9 mouse cellular contexts compared by ENCODE assay signal in the genomic region with DNA sequence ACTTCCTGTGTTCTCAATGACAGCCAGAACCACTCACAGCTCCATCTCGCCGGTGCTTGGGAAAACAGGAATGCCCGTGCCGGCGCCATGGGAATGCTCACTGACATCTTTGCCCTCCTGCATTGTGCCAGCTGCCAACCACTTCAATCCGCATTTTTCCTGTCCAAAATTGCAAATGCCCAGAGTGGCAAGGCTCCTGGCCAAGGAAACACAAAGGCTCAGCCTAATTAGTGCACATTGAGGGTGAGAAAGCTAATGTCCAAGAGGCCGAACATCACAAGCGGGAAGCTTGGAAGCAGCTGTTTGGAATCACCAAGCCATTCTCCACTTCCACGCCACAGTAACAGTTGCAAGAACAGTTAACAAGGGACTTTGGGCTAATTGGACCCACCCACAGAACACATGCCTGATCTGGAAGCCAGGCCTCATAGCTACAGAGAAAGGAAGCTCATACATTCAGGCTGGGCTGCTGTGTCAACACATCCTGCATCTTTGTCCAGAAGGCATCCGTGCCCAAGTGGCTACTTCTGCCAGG.
DNase-seq lines count a peak whose midpoint lies in the region; ATAC-seq and TF ChIP-seq lines count a peak whose summit lies in the region.
"Had no signal": no experiment of that assay in that cellular context is flagged by ENCODE, and none has a peak within 500 bp of the region (broad histone marks: within the 10 kb centered on the region; RNA-seq: fewer than 3 reads in every experiment).

No protein-coding gene starts in this region.

- intact Hi-C loops in left cerebral cortex, postnatal 36 days (cut with DNase I), result no loop called here

- no peak for ATAC-seq in forebrain, embryonic 12.5 days (ENCODE audit: low FRiP score)

- no peak for TF ChIP-seq CTCF in cerebellum, adult 2 months (IDR thresholded peaks at IDR 0.05; ENCODE audit: borderline replicate concordance, insufficient read depth, low read depth, low read length)

- peaks cover 32% of the 10 kb centered on the region for H3K4me1 ChIP-seq in cerebellum, adult 2 months (ENCODE audit: control insufficient read depth, insufficient read depth, low read length)
- H3K4me1 ChIP-seq in forebrain, embryonic 12.5 days, result peaks cover 33% of the 10 kb centered on the region

- no peak overlapping the region for H3K27ac ChIP-seq in cerebellum, adult 2 months (ENCODE audit: insufficient read depth, low read length)
- H3K27ac ChIP-seq in forebrain, embryonic 12.5 days, result 0 out of 2 replicates have a peak overlapping the region, but pooled peaks have one; percentile 19
- H3K27ac ChIP-seq: heart, embryonic 15.5 days had no signal

- WGBS in cerebellum, adult 2 months, result 61% methylated on average over 10 of the region's 10 CpGs
- 52% methylated on average over 10 of the region's 10 CpGs for WGBS in forebrain, embryonic 12.5 days

- no peaks in the 10 kb centered on the region for H3K9me3 ChIP-seq in forebrain, embryonic 12.5 days
- H3K9me3 ChIP-seq: heart, embryonic 15.5 days had no signal

- H3K9ac ChIP-seq in forebrain, embryonic 12.5 days, result no peak overlapping the region; the same call in 1 of the 2 replicates
- H3K9ac ChIP-seq: heart, embryonic 15.5 days had no signal

- TF ChIP-seq POLR2A in cerebellum, adult 2 months (IDR thresholded peaks at IDR 0.05; ENCODE audit: borderline replicate concordance, insufficient read depth, low read length), result no peak

- H3K36me3 ChIP-seq in forebrain, embryonic 12.5 days (replicated peaks), result no peaks in the 10 kb centered on the region
- H3K36me3 ChIP-seq: heart, embryonic 15.5 days had no signal

- no peak overlapping the region for H3K4me2 ChIP-seq in forebrain, embryonic 12.5 days
- H3K4me2 ChIP-seq: heart, embryonic 15.5 days had no signal

- DNase-seq in cerebellum, adult 2 months, result peak; percentile 29 to 34
- no peak for DNase-seq in cerebellum, adult 11-12 months
- peak; percentile 49 for DNase-seq in kidney, adult 18-20 months
- DNase-seq in left cerebral cortex, postnatal 36 days (ENCODE audit: low spot score in 2 of 2), result peak; percentile 15 to 28
- DNase-seq in right cerebral cortex, postnatal 36 days (ENCODE audit: low spot score in 2 of 2), result peak; percentile 42 to 45
- no peak for DNase-seq in spleen, adult 12 weeks (ENCODE audit: low spot score)
- DNase-seq in urinary bladder, postnatal 36 days (ENCODE audit: low spot score in 2 of 2), result no peak

- no peaks in the 10 kb centered on the region for H3K27me3 ChIP-seq in cerebellum, adult 2 months (ENCODE audit: control insufficient read depth, insufficient read depth, low read length)
- peaks cover 7% of the 10 kb centered on the region; the same call in 1 of the 2 replicates for H3K27me3 ChIP-seq in forebrain, embryonic 12.5 days
- H3K27me3 ChIP-seq: heart, embryonic 15.5 days had no signal

- no peak overlapping the region for H3K4me3 ChIP-seq in cerebellum, adult 2 months (replicated peaks; ENCODE audit: insufficient read depth, low read depth, low read length)
- no peak overlapping the region for H3K4me3 ChIP-seq in forebrain, embryonic 12.5 days (replicated peaks)
- H3K4me3 ChIP-seq: heart, embryonic 15.5 days had no signal

Comparison
In these comparisons a context has a peak if more than half of its experiments do, and no peak if none do; other contexts are left out.
1. DNase-seq: peak in cerebellum, adult 2 months (2 of 2), kidney, adult 18-20 months (single experiment), left cerebral cortex, postnatal 36 days (2 of 2) and right cerebral cortex, postnatal 36 days (2 of 2); none in cerebellum, adult 11-12 months (single experiment), spleen, adult 12 weeks (single experiment) and urinary bladder, postnatal 36 days (0 of 2).